Mouse (Mus musculus): ENCODE results near the gene Sfrp4. TPM values are rescaled to one million over a fixed set of nuclear protein-coding genes. Genes with fewer than 3 reads are reported as not detected.
A peak's percentile ranks its signal among the peaks of the same experiment; 100 is the strongest.

Sfrp4 gene
- total RNA-seq, 2 experiments from 2014 or later = 1.3 to 1.6 TPM

GRCm38 (mm10) chr13:19630768-19631709 lies 8.1 kb downstream of the Sfrp4 start:
- intact Hi-C loops (cut with DNase I) = no loop called here
- DNase-seq = no peak

DNA sequence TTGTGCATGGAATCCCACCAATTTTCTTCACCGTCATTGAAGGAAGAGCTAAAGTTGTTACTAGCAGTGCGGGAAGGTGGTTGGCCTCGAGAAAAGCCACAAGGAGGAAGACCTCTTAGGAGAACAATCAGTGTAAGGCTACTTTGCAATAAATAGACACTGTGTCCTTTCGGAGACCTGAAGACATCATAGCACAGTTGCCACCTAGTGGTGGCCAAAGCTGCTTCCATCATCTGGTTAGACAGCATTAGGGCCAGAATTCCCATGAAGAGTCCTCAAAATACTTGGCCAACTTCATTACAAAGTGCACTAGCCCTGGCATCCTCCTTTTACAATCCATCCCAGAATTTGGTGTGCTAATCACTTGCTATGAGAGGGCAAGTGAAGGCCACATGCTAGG lies 13.2 kb downstream of the Sfrp4 start:
- intact Hi-C loops (cut with DNase I) = no loop called here
- peak; percentile 13 for DNase-seq

DNA sequence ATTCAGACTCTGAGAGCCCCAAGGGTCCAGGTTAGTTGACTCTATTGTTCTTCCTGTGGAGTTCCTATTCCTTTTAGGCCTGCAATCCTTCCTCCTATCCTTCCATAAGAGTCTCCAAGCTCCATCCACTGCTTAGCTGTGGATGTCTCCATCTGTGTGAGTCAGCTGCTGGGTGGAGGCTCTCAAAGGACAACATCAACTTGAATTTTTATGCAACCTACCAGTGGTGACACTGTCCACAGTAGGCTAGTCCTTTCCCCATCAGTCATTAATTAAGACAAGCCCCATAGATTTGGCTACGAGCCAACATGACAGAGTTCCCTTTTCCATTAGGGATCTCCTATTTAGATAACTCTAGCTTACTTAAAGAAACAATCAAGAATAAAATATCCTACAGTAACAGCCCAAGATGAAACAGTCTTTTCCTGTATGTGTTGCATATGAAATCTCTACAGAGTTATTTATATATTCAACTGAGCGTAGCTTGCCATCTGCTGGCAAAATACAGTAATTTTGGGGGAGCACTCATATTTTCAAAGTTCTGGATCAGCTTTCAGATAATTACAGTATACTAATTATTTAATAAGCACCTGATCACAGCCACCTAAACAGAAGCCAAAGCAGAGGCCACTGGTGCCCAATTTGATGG lies 17.4 kb downstream of the Sfrp4 start:
- intact Hi-C loops (cut with DNase I) = loop anchor here (2.0 to 10.0 kb wide), 2 partner anchors 276 to 486 kb away; no protein-coding TSS in a partner anchor
- DNase-seq = no peak

- no peak for DNase-seq
- intact Hi-C loops (cut with DNase I) = loop anchor here (10.0 kb wide), 1 partner anchor 489 kb away; no protein-coding TSS in a partner anchor
These were observed 20.6 kb downstream of the Sfrp4 start for GRCm38 (mm10) chr13:19643519-19643918.

DNA sequence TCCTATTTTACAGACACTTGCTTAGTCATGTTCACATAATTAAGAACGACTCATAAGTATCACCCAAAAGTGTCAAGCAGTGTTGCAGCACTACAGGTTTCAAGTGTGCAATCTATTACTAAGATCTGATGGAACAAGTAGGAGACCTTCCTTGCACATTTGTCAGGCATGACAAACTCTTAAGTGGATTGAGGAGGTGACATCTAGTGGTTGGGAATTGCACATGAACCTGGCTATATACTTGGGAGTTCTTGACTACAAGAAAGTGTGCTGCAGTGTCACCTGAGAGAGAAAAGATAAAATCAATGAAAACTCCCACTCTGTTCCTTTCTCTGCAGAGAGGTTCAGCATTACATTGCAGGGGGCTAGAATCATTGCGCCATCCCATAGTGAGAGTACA lies 21.3 kb downstream of the Sfrp4 start:
- no peak for DNase-seq
- intact Hi-C loops (cut with DNase I) = loop anchor here (10.0 kb wide), 1 partner anchor 489 kb away; no protein-coding TSS in a partner anchor

- no peak for DNase-seq
- intact Hi-C loops (cut with DNase I) = loop anchor here (10.0 kb wide), 1 partner anchor 495 kb away; no protein-coding TSS in a partner anchor
These were observed 26.9 kb downstream of the Sfrp4 start for GRCm38 (mm10) chr13:19649824-19650223.

DNA sequence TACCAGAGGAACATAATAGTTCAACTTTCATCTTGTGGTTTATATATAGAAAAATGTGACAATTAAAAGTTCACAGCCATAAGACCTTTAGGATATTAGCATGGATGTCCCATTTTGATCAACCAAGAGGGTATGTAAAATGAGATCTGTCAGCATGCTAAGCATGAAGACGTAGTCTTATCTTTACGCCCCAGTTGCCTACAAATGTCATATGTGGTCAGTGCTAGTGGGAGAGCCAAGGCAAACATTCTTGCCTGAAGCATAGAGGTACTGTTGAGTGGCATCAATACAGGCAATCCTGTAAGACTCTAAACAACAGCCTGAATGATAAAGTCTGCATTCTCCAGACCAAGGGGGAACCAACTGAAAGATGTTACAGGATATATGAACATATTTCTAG lies 29.5 kb downstream of the Sfrp4 start:
- DNase-seq = no peak
- intact Hi-C loops (cut with DNase I) = no loop called here

GRCm38 (mm10) chr13:19668355-19669140 lies 45.6 kb downstream of the Sfrp4 start:
- DNase-seq = no peak
- intact Hi-C loops (cut with DNase I) = loop anchor here (5.0 kb wide), 1 partner anchor 376 kb away; no protein-coding TSS in a partner anchor

DNA sequence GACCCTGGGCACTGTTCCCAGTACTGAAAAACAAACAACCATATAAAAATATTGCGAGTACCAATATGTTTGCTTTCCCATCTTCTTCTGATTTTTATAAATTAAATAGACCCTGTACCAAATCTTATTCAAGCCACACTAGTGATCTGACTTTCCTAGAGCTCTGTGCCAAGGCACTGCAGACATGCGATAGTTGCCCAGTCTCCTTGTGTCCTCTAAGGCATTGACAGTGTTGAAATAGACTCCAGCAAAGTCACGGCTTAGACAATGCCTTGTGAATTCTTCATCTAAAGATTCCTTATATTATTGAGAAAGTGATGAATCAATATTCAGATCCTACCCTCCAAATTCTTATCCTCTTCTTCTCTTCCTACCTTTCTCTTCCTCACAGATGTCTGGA lies 51.1 kb downstream of the Sfrp4 start:
- intact Hi-C loops (cut with DNase I) = no loop called here
- no peak for DNase-seq

GRCm38 (mm10) chr13:19674601-19675000 lies 51.7 kb downstream of the Sfrp4 start:
- intact Hi-C loops (cut with DNase I) = no loop called here
- DNase-seq = no peak

Other genes with a start within 250 kb of the Sfrp4 start
- 10 to 100 TPM; 90.5 to 93.4 TPM for gene Stard3nl, start 227.3 kb upstream of the Sfrp4 start, total RNA-seq (2021)
- gene Epdr1, start 3.2 kb upstream of the Sfrp4 start, total RNA-seq (2021) = 10 to 100 TPM; 21.1 to 21.6 TPM
- gene Nme8, start 74.7 kb downstream of the Sfrp4 start, total RNA-seq (2021) = not detected
- under 1 TPM in 1 of 2 experiments, not detected in 1; 0.28 TPM for gene Gpr141, start 201.2 kb downstream of the Sfrp4 start, total RNA-seq (2021)

Data from left cerebral cortex, postnatal 4 days (tissue).